Mouse (Mus musculus) myocyte (in vitro differentiated cells): ENCODE results near the gene Ppt2. TPM values are rescaled to one million over a fixed set of nuclear protein-coding genes. Genes with fewer than 3 reads are reported as not detected.
A peak's percentile ranks its signal among the peaks of the same experiment; 100 is the strongest.

Source experiments
- H3K27me3 ChIP-seq: one replicate; pipeline ENCODE4 v1.6.1; 2011; ENCODE audit not compliant: control insufficient read depth, insufficient read depth, insufficient read length
- H3K36me3 ChIP-seq: one replicate; pipeline ENCODE4 v1.6.1; 2011; ENCODE audit not compliant: control insufficient read depth, insufficient read depth
- H3K4me2 ChIP-seq: one replicate; pipeline ENCODE4 v1.6.1; 2011; ENCODE audit warnings: low read depth, control low read depth
- H3K4me3 ChIP-seq: one replicate; pipeline ENCODE4 v1.5.1; 2011; ENCODE audit warnings: mild to moderate bottlenecking, control low read depth, moderate library complexity
- H3K79me2 ChIP-seq: one replicate; pipeline ENCODE4 v1.6.1; 2011; ENCODE audit not compliant: control insufficient read depth, insufficient read depth
- H3ac ChIP-seq: one replicate; pipeline ENCODE4 v1.6.1; 2011; ENCODE audit not compliant: control insufficient read depth, insufficient read length
- CEBPB ChIP-seq: IDR thresholded peaks from 2 replicates; pipeline ENCODE4 v1.6.1; 2011; ENCODE audit warnings: mild to moderate bottlenecking, moderate library complexity; ENCODE audit not compliant: poor library complexity, insufficient read depth, severe bottlenecking
- E2F4 ChIP-seq: IDR thresholded peaks from one replicate; pipeline ENCODE4 v1.6.1; 2011; ENCODE audit warnings: mild to moderate bottlenecking, control low read depth, moderate library complexity; ENCODE audit not compliant: insufficient read depth
- MAX ChIP-seq: IDR thresholded peaks from one replicate; pipeline ENCODE4 v1.6.1; 2011; ENCODE audit warnings: low read depth, mild to moderate bottlenecking, control low read depth
- MYOD1 ChIP-seq, 3 experiments: IDR thresholded peaks; one replicate each; pipeline ENCODE4 v1.6.1; 2011; ENCODE audit warnings: control low read depth in 2 of 3, low read depth in 2 of 3, mild to moderate bottlenecking in 2 of 3, moderate library complexity in 1 of 3; ENCODE audit not compliant: insufficient read length in 2 of 3, control insufficient read depth in 1 of 3
- MYOG ChIP-seq, 3 experiments: IDR thresholded peaks; one replicate each; pipeline ENCODE4 v1.6.1; 2011; ENCODE audit warnings: control low read depth in 2 of 3, low read depth in 2 of 3, mild to moderate bottlenecking in 2 of 3; ENCODE audit not compliant: insufficient read length in 2 of 3, control insufficient read depth in 1 of 3, insufficient read depth in 1 of 3
- POLR2A ChIP-seq: IDR thresholded peaks from one replicate; pipeline ENCODE4 v1.6.1; 2011; ENCODE audit warnings: low read depth, mild to moderate bottlenecking, control low read depth, moderate library complexity; ENCODE audit not compliant: insufficient read length
- POLR2AphosphoS2 ChIP-seq: IDR thresholded peaks from one replicate; pipeline ENCODE4 v1.6.1; 2011; ENCODE audit warnings: low read depth, control low read depth; ENCODE audit not compliant: insufficient read length
- REST ChIP-seq: IDR thresholded peaks from one replicate; pipeline ENCODE4 v1.6.1; 2011; ENCODE audit warnings: mild to moderate bottlenecking, control low read depth, moderate library complexity; ENCODE audit not compliant: insufficient read depth, insufficient read length
- SRF ChIP-seq: IDR thresholded peaks from one replicate; pipeline ENCODE4 v1.6.1; 2011; ENCODE audit warnings: low read depth; ENCODE audit not compliant: control insufficient read depth, insufficient read length
- TCF12 ChIP-seq: IDR thresholded peaks from one replicate; pipeline ENCODE4 v1.6.1; 2011; ENCODE audit warnings: mild to moderate bottlenecking, control low read depth; ENCODE audit not compliant: poor library complexity, insufficient read depth, severe bottlenecking
- TCF3 ChIP-seq: IDR thresholded peaks from one replicate; pipeline ENCODE4 v1.6.1; 2011; ENCODE audit warnings: low read depth, control low read depth; ENCODE audit not compliant: insufficient read length
- USF1 ChIP-seq: IDR thresholded peaks from one replicate; pipeline ENCODE4 v1.6.1; 2011; ENCODE audit warnings: low read depth, mild to moderate bottlenecking, control low read depth, moderate library complexity
- polyA plus RNA-seq: library from polyadenylated mRNA; unstranded; fragments of >200 nt; fragmentation: generic; extraction: Trizol; gene quantifications from one replicate; pipeline ENCODE4 v1.2.1, GENCODE M21; 2012; ENCODE audit warnings: missing spikeins

Gene Ppt2
- polyA plus RNA-seq, 1 experiment, result 21.9 TPM

GRCm38 (mm10) chr17:34649106-34649864, 21.0 kb upstream of the Ppt2 start:
- H3K79me2 ChIP-seq, result peaks cover 9% of the 10 kb centered on the region
- no peak overlapping the region for H3ac ChIP-seq
- H3K27me3 ChIP-seq, result no peaks in the 10 kb centered on the region
- no peak overlapping the region for H3K4me3 ChIP-seq
- H3K4me2 ChIP-seq, result no peak overlapping the region
- TF ChIP-seq POLR2AphosphoS2, result no peak
- TF ChIP-seq CEBPB, result no peak
- no peak for TF ChIP-seq REST
- TF ChIP-seq E2F4, result no peak
- TF ChIP-seq TCF3, result no peak
- no peak for TF ChIP-seq MYOD1 (IDR thresholded peaks at IDR 0.05; ENCODE audit: control insufficient read depth in 1 of 3, insufficient read length in 2 of 3, low read depth in 2 of 3)
- no peak for TF ChIP-seq USF1
- no peak for TF ChIP-seq SRF
- TF ChIP-seq POLR2A, result no peak
- no peak for TF ChIP-seq MAX
- TF ChIP-seq MYOG (IDR thresholded peaks at IDR 0.05; ENCODE audit: control insufficient read depth in 1 of 3, insufficient read depth in 1 of 3, insufficient read length in 2 of 3, low read depth in 2 of 3), result no peak
- no peak for TF ChIP-seq TCF12
- H3K36me3 ChIP-seq, result peaks cover 3% of the 10 kb centered on the region

DNA sequence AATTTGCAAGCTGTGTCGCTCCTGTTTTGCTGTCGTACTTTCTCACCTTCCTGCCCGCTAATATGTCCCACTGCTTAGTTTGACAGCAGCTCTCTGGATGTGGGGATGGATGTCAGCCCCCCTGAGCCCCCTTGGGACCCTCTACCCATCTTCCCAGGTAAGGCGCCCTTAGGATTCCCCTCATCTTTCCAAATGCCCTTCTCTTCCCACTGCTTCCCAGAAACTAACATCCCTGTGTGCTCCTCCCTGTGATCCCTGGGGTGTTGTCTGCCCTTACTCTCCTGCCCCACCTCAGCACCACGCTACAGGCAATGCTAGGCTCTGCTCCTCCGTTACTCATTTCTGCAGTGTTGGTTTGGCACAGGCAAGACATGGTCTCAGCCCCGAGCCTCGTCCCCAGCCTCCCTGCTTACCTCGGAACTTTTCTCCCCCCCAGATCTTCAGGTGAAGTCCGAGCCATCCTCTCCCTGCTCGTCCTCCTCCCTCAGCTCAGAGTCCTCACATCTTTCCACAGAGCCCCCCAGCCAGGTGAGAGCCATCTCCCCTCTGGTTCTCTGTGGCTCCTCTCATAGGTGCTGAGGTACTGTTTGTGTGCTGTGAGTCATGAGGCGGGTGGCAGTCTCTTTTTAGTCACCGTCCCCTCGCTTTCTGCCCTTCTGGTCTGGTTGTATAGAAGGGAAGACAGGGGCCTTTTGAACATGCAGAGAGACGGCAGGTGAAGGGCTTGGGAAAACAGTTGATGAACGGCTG, 20.0 kb upstream of the Ppt2 start:
- peaks cover 9% of the 10 kb centered on the region for H3K79me2 ChIP-seq
- H3ac ChIP-seq, result no peak overlapping the region
- TF ChIP-seq E2F4, result no peak
- TF ChIP-seq TCF12, result no peak
- no peak for TF ChIP-seq MAX
- TF ChIP-seq SRF, result no peak
- no peak for TF ChIP-seq MYOG (IDR thresholded peaks at IDR 0.05; ENCODE audit: control insufficient read depth in 1 of 3, insufficient read depth in 1 of 3, insufficient read length in 2 of 3, low read depth in 2 of 3)
- no peak for TF ChIP-seq POLR2AphosphoS2
- TF ChIP-seq CEBPB, result no peak
- no peak for TF ChIP-seq TCF3
- no peak for TF ChIP-seq MYOD1 (IDR thresholded peaks at IDR 0.05; ENCODE audit: control insufficient read depth in 1 of 3, insufficient read length in 2 of 3, low read depth in 2 of 3)
- no peak for TF ChIP-seq USF1
- H3K36me3 ChIP-seq, result peaks cover 3% of the 10 kb centered on the region
- H3K4me2 ChIP-seq, result peak overlapping the region; percentile 77
- H3K27me3 ChIP-seq, result no peaks in the 10 kb centered on the region
- H3K4me3 ChIP-seq, result peak overlapping the region; percentile 44

DNA sequence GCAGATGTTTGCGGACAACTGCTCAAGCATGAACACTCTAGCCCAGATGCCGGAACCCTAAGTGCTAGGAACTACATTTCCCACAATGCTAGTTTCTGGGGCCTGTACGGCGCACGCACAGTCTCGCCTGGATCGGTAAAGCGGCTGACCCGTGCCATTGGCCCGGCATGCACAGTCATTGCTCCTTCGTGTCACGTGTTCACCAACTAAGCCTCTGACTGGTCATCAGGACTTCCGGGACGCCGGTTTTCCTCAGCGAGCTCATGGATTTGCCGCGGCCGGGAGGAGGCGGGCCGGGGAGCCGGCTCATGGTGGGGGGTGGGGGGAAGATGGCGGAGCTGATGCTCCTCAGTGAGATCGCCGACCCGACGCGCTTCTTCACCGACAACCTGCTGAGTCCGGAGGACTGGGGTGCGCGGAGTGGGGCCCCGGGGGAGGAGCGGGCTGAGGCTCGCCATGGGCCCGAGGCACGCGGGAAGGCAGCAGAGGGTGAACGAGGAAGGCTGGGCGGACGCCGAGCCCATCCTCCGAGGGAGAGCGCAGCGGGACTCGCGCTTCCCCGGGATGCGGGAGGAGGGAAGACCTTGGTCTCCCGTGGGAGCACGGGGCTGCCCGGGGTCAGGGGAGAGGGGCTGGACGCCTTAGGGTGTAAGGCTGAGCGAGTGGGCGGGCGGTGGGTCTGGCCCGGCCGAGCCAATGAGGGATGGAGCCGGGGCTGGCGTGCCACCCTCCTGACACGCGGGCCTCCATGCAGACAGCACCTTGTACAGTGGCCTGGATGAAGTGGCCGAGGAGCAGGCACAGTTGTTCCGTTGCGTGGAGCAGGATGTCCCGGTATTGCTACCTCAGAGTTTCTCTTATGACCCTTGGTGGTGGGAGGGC, 18.8 kb upstream of the Ppt2 start, which contains the start of gene Atf6b:
TSS of gene Atf6b (plus strand) at position 241 of the 882 bp plus-strand sequence.
- H3K4me3 ChIP-seq, result peak within 1 kb of the TSS; percentile 44
- TF ChIP-seq SRF (peak; percentile 53), E2F4 (no peak), POLR2A (peak; percentile 50), USF1 (peak; percentile 97), TCF3 (no peak), POLR2AphosphoS2 (peak; percentile 96), MYOG (IDR thresholded peaks at IDR 0.05; ENCODE audit: control insufficient read depth in 1 of 3, insufficient read depth in 1 of 3, insufficient read length in 2 of 3, low read depth in 2 of 3) (peak in 1 of 3 experiments; percentile 36)
- peak within 1 kb of the TSS; percentile 39 for H3ac ChIP-seq
- peak within 1 kb of the TSS; percentile 77 for H3K4me2 ChIP-seq
- peaks cover 9% of the 10 kb centered on the region for H3K79me2 ChIP-seq
- H3K27me3 ChIP-seq, result no peaks in the 10 kb centered on the region
- peaks cover 3% of the 10 kb centered on the region for H3K36me3 ChIP-seq

GRCm38 (mm10) chr17:34645831-34646511, 17.7 kb upstream of the Ppt2 start:
- Histone ChIP-seq H3K4me3 (peak overlapping the region; percentile 28), H3ac (no peak overlapping the region), H3K4me2 (peak overlapping the region; percentile 69), H3K27me3 (no peaks in the 10 kb centered on the region), H3K36me3 (no peaks in the 10 kb centered on the region), H3K79me2 (peaks cover 9% of the 10 kb centered on the region)
- TF ChIP-seq TCF3, result no peak
- TF ChIP-seq E2F4, result no peak
- no peak for TF ChIP-seq SRF
- no peak for TF ChIP-seq MAX
- TF ChIP-seq POLR2A, result no peak
